Mouse (Mus musculus) hindbrain, embryonic 15.5 days (tissue): ENCODE measurements around the gene BC030867. TPM values are rescaled to one million over a fixed set of nuclear protein-coding genes. Genes with fewer than 3 reads are reported as not detected.
"Not testable (repeated sequence)": the region's sequence is repeated elsewhere in the genome, so short reads cannot be mapped to it uniquely, and the experiment has no call there.

Experiments
- ATAC-seq: fragments of 200-750 bp; cut with Nextera tagmentation; 2 replicates; pipeline ENCODE4 v1.8.0; 2017; ENCODE audit warnings: low read depth, moderate number of reproducible peaks, moderate TSS enrichment; ENCODE audit not compliant: low FRiP score
- H3K27ac ChIP-seq: fragments of 300-500 bp; sonication (generic); replicated peaks from 2 replicates; pipeline ENCODE4 v1.5.1; 2015; ENCODE audit warnings: mild to moderate bottlenecking, inconsistent platforms
- H3K27me3 ChIP-seq: fragments of 300-500 bp; sonication (generic); 2 replicates; pipeline ENCODE4 v1.6.1; 2015; ENCODE audit warnings: control low read depth, inconsistent platforms
- H3K36me3 ChIP-seq: fragments of 300-500 bp; sonication (generic); 2 replicates; pipeline ENCODE4 v1.6.1; 2015; ENCODE audit warnings: control low read depth, inconsistent platforms
- H3K4me1 ChIP-seq: fragments of 300-500 bp; sonication (generic); replicated peaks from 2 replicates; pipeline ENCODE4 v1.6.1; 2015; ENCODE audit warnings: control low read depth, inconsistent platforms
- H3K4me2 ChIP-seq: fragments of 300-500 bp; sonication (generic); 2 replicates; pipeline ENCODE4 v1.6.1; 2015; ENCODE audit warnings: moderate library complexity, mild to moderate bottlenecking, inconsistent platforms
- H3K4me3 ChIP-seq: fragments of 300-500 bp; sonication (generic); 2 replicates; pipeline ENCODE4 v1.5.1; 2015; ENCODE audit warnings: mild to moderate bottlenecking, inconsistent platforms
- H3K9ac ChIP-seq: fragments of 300-500 bp; sonication (generic); 2 replicates; pipeline ENCODE4 v1.6.1; 2015; ENCODE audit warnings: inconsistent platforms
- H3K9me3 ChIP-seq: fragments of 300-500 bp; sonication (generic); 2 replicates; pipeline ENCODE4 v1.6.1; 2016; ENCODE audit warnings: control low read depth, inconsistent platforms
- WGBS: fragments of 180-500 bp; shearing (Covaris S2); methylation state at CpG from one replicate; pipeline ENCODE4 v1.1.7; 2015; 5-methylcytosine and 5-hydroxymethylcytosine counted together
- polyA plus RNA-seq: library from polyadenylated mRNA; unstranded; fragments of >200 nt; fragmentation: Nextera tagmentation; extraction: Ambion mirVana; gene quantifications from 2 replicates; pipeline ENCODE4 v1.2.1, GENCODE M21; 2015

BC030867 gene
- polyA plus RNA-seq, 1 experiment from 2014 or later: 3.4 TPM

- no peak overlapping the region for H3K4me3 ChIP-seq
- no peaks in the 10 kb centered on the region for H3K27me3 ChIP-seq
- peak; percentile 32; the same call in 1 of the 2 replicates for ATAC-seq
- no peaks in the 10 kb centered on the region for H3K36me3 ChIP-seq
- peaks cover 8% of the 10 kb centered on the region for H3K4me1 ChIP-seq
- no peak overlapping the region for H3K9ac ChIP-seq
- H3K4me2 ChIP-seq: no peak overlapping the region
- H3K27ac ChIP-seq: no peak overlapping the region
- 89% methylated on average over 8 of the region's 8 CpGs for WGBS
- no peaks in the 10 kb centered on the region for H3K9me3 ChIP-seq
Measured at GRCm38 (mm10) chr11:102266631-102267355, 18.1 kb downstream of the BC030867 start.

GRCm38 (mm10) chr11:102267480-102267879 is 18.8 kb downstream of the BC030867 start:
- no peaks in the 10 kb centered on the region for H3K36me3 ChIP-seq
- ATAC-seq: peak; percentile 67; the same call in 1 of the 2 replicates
- no peak overlapping the region for H3K9ac ChIP-seq
- no peak overlapping the region for H3K4me2 ChIP-seq
- no peak overlapping the region for H3K27ac ChIP-seq
- 5% methylated on average over 11 of the region's 11 CpGs for WGBS
- H3K4me1 ChIP-seq: peaks cover 8% of the 10 kb centered on the region
- no peaks in the 10 kb centered on the region for H3K9me3 ChIP-seq
- H3K27me3 ChIP-seq: no peaks in the 10 kb centered on the region
- H3K4me3 ChIP-seq: no peak overlapping the region

GRCm38 (mm10) chr11:102268520-102269244 is 20.0 kb downstream of the BC030867 start, which contains the start of gene Asb16:
TSS of gene Asb16 (plus strand) at chr11:102268743.
- 84% methylated on average over 12 of the region's 12 CpGs for WGBS
- H3K27ac ChIP-seq: no peak within 1 kb of the TSS
- no peaks in the 10 kb centered on the region for H3K27me3 ChIP-seq
- H3K4me3 ChIP-seq: no peak within 1 kb of the TSS
- no peak within 1 kb of the TSS for H3K4me2 ChIP-seq
- no peaks in the 10 kb centered on the region for H3K36me3 ChIP-seq
- ATAC-seq: no peak
- H3K9ac ChIP-seq: no peak within 1 kb of the TSS
- H3K4me1 ChIP-seq: peaks cover 8% of the 10 kb centered on the region
- no peaks in the 10 kb centered on the region for H3K9me3 ChIP-seq

GRCm38 (mm10) chr11:102276411-102276915 is 27.8 kb downstream of the BC030867 start:
- peak; percentile 84 for ATAC-seq
- Histone ChIP-seq H3K27me3 (0 out of 2 replicates have a peak, but pooled peaks cover 10% of the 10 kb centered on the region), H3K9ac (peak overlapping the region; percentile 45), H3K4me3 (peak overlapping the region; percentile 40), H3K27ac (peak overlapping the region; percentile 36; the same call in 1 of the 2 replicates), H3K36me3 (no peaks in the 10 kb centered on the region), H3K9me3 (no peaks in the 10 kb centered on the region), H3K4me2 (peak overlapping the region; percentile 93), H3K4me1 (peaks cover 10% of the 10 kb centered on the region)
- 2% methylated on average over 33 of the region's 33 CpGs for WGBS

GRCm38 (mm10) chr11:102277754-102278153 is 29.1 kb downstream of the BC030867 start:
- no peak overlapping the region for H3K9ac ChIP-seq
- no peak overlapping the region for H3K27ac ChIP-seq
- WGBS: 59% methylated on average over 8 of the region's 12 CpGs
- no peaks in the 10 kb centered on the region for H3K9me3 ChIP-seq
- no peak overlapping the region for H3K4me2 ChIP-seq
- no peak for ATAC-seq
- peaks cover 10% of the 10 kb centered on the region for H3K4me1 ChIP-seq
- H3K27me3 ChIP-seq: 0 out of 2 replicates have a peak, but pooled peaks cover 10% of the 10 kb centered on the region
- no peaks in the 10 kb centered on the region for H3K36me3 ChIP-seq
- no peak overlapping the region for H3K4me3 ChIP-seq

- H3K27ac ChIP-seq: no peak overlapping the region
- no peaks in the 10 kb centered on the region for H3K9me3 ChIP-seq
- no peak overlapping the region for H3K9ac ChIP-seq
- H3K4me3 ChIP-seq: no peak overlapping the region
- H3K4me1 ChIP-seq: peaks cover 10% of the 10 kb centered on the region
- H3K4me2 ChIP-seq: no peak overlapping the region
- H3K27me3 ChIP-seq: 0 out of 2 replicates have a peak, but pooled peaks cover 10% of the 10 kb centered on the region
- ATAC-seq: no peak
- WGBS: 92% methylated on average over 3 of the region's 3 CpGs
- H3K36me3 ChIP-seq: no peaks in the 10 kb centered on the region
Measured at GRCm38 (mm10) chr11:102279595-102279994, 30.9 kb downstream of the BC030867 start.

- ATAC-seq, H3K4me2 ChIP-seq, H3K4me1 ChIP-seq, H3K9ac ChIP-seq, H3K27ac ChIP-seq, H3K4me3 ChIP-seq, H3K27me3 ChIP-seq, H3K36me3 ChIP-seq, H3K9me3 ChIP-seq: not testable (repeated sequence)
- WGBS: 70% methylated on average over 6 of the region's 6 CpGs
Measured at GRCm38 (mm10) chr11:102280267-102280666, 31.6 kb downstream of the BC030867 start.

- Histone ChIP-seq H3K27me3 (no peaks in the 10 kb centered on the region), H3K4me1 (peaks cover 24% of the 10 kb centered on the region), H3K27ac (peak overlapping the region; percentile 90), H3K36me3 (0 out of 2 replicates have a peak, but pooled peaks cover 6% of the 10 kb centered on the region), H3K9me3 (no peaks in the 10 kb centered on the region), H3K4me2 (peak overlapping the region; percentile 81), H3K9ac (no peak overlapping the region), H3K4me3 (peak overlapping the region; percentile 88)
- ATAC-seq: no peak
- 83% methylated on average over 6 of the region's 6 CpGs for WGBS
Measured at GRCm38 (mm10) chr11:102283922-102284321, 35.2 kb downstream of the BC030867 start.

- peak within 1 kb of the TSS; percentile 90 for H3K27ac ChIP-seq
- peak within 1 kb of the TSS; percentile 81 for H3K4me2 ChIP-seq
- 0 out of 2 replicates have a peak, but pooled peaks cover 6% of the 10 kb centered on the region for H3K36me3 ChIP-seq
- under 1% methylated on average over 32 of the region's 32 CpGs for WGBS
- H3K4me1 ChIP-seq: peaks cover 26% of the 10 kb centered on the region
- H3K4me3 ChIP-seq: peak within 1 kb of the TSS; percentile 88
- peak; percentile 94 for ATAC-seq
- H3K9ac ChIP-seq: peak within 1 kb of the TSS; percentile 83
- no peaks in the 10 kb centered on the region for H3K9me3 ChIP-seq
- no peaks in the 10 kb centered on the region for H3K27me3 ChIP-seq
Measured at GRCm38 (mm10) chr11:102284501-102285094, 35.9 kb downstream of the BC030867 start, which contains the start of gene Tmub2. TSS of gene Tmub2 (plus strand) at chr11:102284931.

- no peaks in the 10 kb centered on the region for H3K27me3 ChIP-seq
- H3K4me3 ChIP-seq: peak overlapping the region; percentile 88
- peak; percentile 74 for ATAC-seq
- peak overlapping the region; percentile 81 for H3K4me2 ChIP-seq
- H3K27ac ChIP-seq: peak overlapping the region; percentile 90
- H3K4me1 ChIP-seq: peaks cover 26% of the 10 kb centered on the region
- H3K9ac ChIP-seq: peak overlapping the region; percentile 83
- H3K9me3 ChIP-seq: no peaks in the 10 kb centered on the region
- H3K36me3 ChIP-seq: 0 out of 2 replicates have a peak, but pooled peaks cover 7% of the 10 kb centered on the region
- WGBS: 6% methylated on average over 31 of the region's 31 CpGs
Measured at GRCm38 (mm10) chr11:102285095-102285834, 36.6 kb downstream of the BC030867 start.

- Histone ChIP-seq H3K4me3 (no peak overlapping the region), H3K9me3 (no peaks in the 10 kb centered on the region), H3K9ac (no peak overlapping the region), H3K27ac (no peak overlapping the region), H3K4me1 (peaks cover 26% of the 10 kb centered on the region), H3K36me3 (peaks cover 29% of the 10 kb centered on the region), H3K27me3 (no peaks in the 10 kb centered on the region), H3K4me2 (no peak overlapping the region)
- no peak for ATAC-seq
- WGBS: 84% methylated on average over 8 of the region's 8 CpGs
Measured at GRCm38 (mm10) chr11:102287485-102287884, 38.8 kb downstream of the BC030867 start.
